Mouse (Mus musculus) embryonic fibroblast, embryonic 13.5 days (primary cell): ENCODE results near the gene Sez6.

Experiments
- CTCF ChIP-seq: IDR thresholded peaks from 2 replicates; pipeline ENCODE4 v1.5.1; 2011; ENCODE audit warnings: mild to moderate bottlenecking, control low read depth, low read length, moderate library complexity, borderline replicate concordance; ENCODE audit not compliant: insufficient read depth
- POLR2A ChIP-seq: IDR thresholded peaks from 2 replicates; pipeline ENCODE4 v1.6.1; 2011; ENCODE audit warnings: low read depth, mild to moderate bottlenecking, control low read depth, low read length, moderate library complexity

DNA sequence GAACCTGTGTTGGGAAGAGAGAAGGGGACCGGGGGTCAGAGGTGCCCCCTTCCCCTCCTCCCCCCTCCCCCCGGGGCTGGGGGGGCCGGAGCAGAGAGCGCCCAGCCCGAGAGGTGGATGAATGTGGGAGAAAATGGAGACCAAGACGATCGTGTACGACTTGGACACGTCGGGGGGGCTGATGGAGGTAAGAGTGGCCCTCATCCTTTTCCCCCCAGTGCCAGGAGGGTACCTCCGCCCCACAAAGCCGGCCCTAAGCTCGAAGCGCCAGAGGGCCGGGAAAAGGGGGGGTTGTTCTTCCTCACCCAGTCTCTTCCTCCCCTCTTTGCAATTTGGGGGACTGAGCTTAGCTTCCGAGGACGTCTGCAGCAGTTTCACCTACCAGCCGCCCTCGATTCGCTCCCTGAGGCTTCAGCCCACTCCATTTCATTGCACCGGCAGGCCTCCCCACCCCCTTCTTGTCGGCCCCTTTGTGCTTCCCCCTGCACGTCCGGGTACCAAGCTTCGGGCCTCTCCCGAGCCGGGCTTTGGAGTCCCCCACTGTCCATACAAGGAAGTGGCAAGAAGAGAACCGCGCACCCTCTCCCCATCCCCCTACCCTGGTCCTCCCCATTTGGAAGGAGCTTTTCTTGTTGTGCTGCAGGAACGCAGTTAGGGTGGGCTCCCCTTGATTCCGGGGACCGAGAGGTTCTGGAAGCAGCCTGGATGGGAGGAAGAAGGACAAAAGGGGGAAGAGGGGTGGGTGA is 52.8 kb downstream of the Sez6 start:
- no peak for TF ChIP-seq CTCF
- peak; percentile 20; the same call in 1 of the 2 replicates for TF ChIP-seq POLR2A
